Comparison of ENCODE assay signal across 28 mouse cellular contexts in genomic region chr3:145641036-145641685, GRCm38 (mm10). TPM values are rescaled to one million over a fixed set of nuclear protein-coding genes. Genes with fewer than 3 reads are reported as not detected.
A peak's percentile ranks its signal among the peaks of the same experiment; 100 is the strongest.
DNase-seq lines count a peak whose midpoint lies in the region; ATAC-seq and TF ChIP-seq lines count a peak whose summit lies in the region.
"Had no signal": no experiment of that assay in that cellular context is flagged by ENCODE, and none has a peak within 500 bp of the region (broad histone marks: within the 10 kb centered on the region; RNA-seq: fewer than 3 reads in every experiment).

No protein-coding gene starts in this region.

- no peak overlapping the region for H3K4me2 ChIP-seq in heart, embryonic 12.5 days
- H3K4me2 ChIP-seq: embryonic facial prominence, embryonic 13.5 days; forebrain, embryonic 12.5 days; heart, embryonic 11.5 days; heart, embryonic 15.5 days; hindbrain, embryonic 13.5 days; intestine, embryonic 15.5 days had no signal

- no peaks in the 10 kb centered on the region for H3K79me2 ChIP-seq in C2C12 (ENCODE audit: control insufficient read depth, insufficient read depth)

- no peak overlapping the region for H3K9ac ChIP-seq in heart, embryonic 12.5 days
- H3K9ac ChIP-seq in ES-E14 (ENCODE audit: insufficient read depth, low read depth, low read length, poor library complexity, severe bottlenecking), result no peak overlapping the region
- H3K9ac ChIP-seq: embryonic facial prominence, embryonic 13.5 days; forebrain, embryonic 12.5 days; forebrain, postnatal 0 days; heart, embryonic 15.5 days; hindbrain, embryonic 13.5 days; intestine, embryonic 15.5 days had no signal

- peak; percentile 75 for DNase-seq in heart, adult 11 months
- no peak for DNase-seq in ES-E14 (ENCODE audit: low read depth, low spot score)
- DNase-seq in lung, adult 18-20 months, result no peak
- no peak for DNase-seq in urinary bladder, adult 18-20 months (ENCODE audit: low spot score in 2 of 2)
- DNase-seq: cerebellum, adult 11 months; cerebellum, adult 2 months; cerebellum, adult 9-11 months; cerebellum, postnatal 36 days; embryo, embryonic 11 days; forebrain, postnatal 0 days; gastrocnemius, postnatal 36 days; heart, postnatal 10 days; heart, postnatal 36 days; kidney, adult 11 months had no signal

- in situ Hi-C loops in ES-E14 (cut with MboI; ENCODE audit: low sequenced_read_pairs in 2 of 2, unreplicated experiment in 2 of 2), result no loop called here

- no peak overlapping the region for H3ac ChIP-seq in C2C12 (ENCODE audit: control insufficient read depth, insufficient read length, low read depth)

- no peaks in the 10 kb centered on the region for H3K36me3 ChIP-seq in heart, embryonic 12.5 days
- peaks cover 1% of the 10 kb centered on the region for H3K36me3 ChIP-seq in C2C12 (ENCODE audit: control insufficient read depth, insufficient read depth)
- H3K36me3 ChIP-seq in ES-E14 (ENCODE audit: control insufficient read depth, insufficient read depth, low read length, poor library complexity, severe bottlenecking), result no peaks in the 10 kb centered on the region
- H3K36me3 ChIP-seq: embryonic facial prominence, embryonic 10.5 days; embryonic facial prominence, embryonic 13.5 days; forebrain, embryonic 12.5 days; heart, embryonic 15.5 days; hindbrain, embryonic 10.5 days; hindbrain, embryonic 13.5 days; intestine, embryonic 15.5 days had no signal

- H3K4me1 ChIP-seq in heart, embryonic 12.5 days (replicated peaks), result peaks cover 13% of the 10 kb centered on the region
- H3K4me1 ChIP-seq in ES-E14 (ENCODE audit: control insufficient read depth in 2 of 2, insufficient read depth in 2 of 2, low read length in 2 of 2, poor library complexity in 1 of 2), result no peaks in the 10 kb centered on the region

- WGBS in heart, embryonic 12.5 days, result 70% methylated on average over 5 of the region's 5 CpGs

- 0 out of 2 replicates have a peak, but pooled peaks cover 3% of the 10 kb centered on the region for H3K27me3 ChIP-seq in heart, embryonic 12.5 days (replicated peaks)
- H3K27me3 ChIP-seq in C2C12 (ENCODE audit: control insufficient read depth, insufficient read depth, insufficient read length), result no peaks in the 10 kb centered on the region
- H3K27me3 ChIP-seq: heart, embryonic 15.5 days; intestine, embryonic 15.5 days; Patski had no signal

- no peak overlapping the region for H3K4me3 ChIP-seq in heart, embryonic 12.5 days
- H3K4me3 ChIP-seq in C2C12 (ENCODE audit: insufficient read depth, poor library complexity, severe bottlenecking) (no peak overlapping the region), ES-E14 (ENCODE audit: insufficient read depth in 1 of 2, low read depth in 1 of 2, low read length in 2 of 2, poor library complexity in 1 of 2, severe bottlenecking in 1 of 2) (no peak overlapping the region)
- H3K4me3 ChIP-seq: embryonic facial prominence, embryonic 10.5 days; embryonic facial prominence, embryonic 13.5 days; erythroblast, embryonic 14.5 days; forebrain, embryonic 12.5 days; heart, embryonic 15.5 days; hindbrain, embryonic 10.5 days; hindbrain, embryonic 13.5 days; intestine, embryonic 15.5 days had no signal

- no peak for TF ChIP-seq CTCF in C2C12 (IDR thresholded peaks at IDR 0.05; ENCODE audit: control insufficient read depth, insufficient read depth, insufficient read length)

- H3K27ac ChIP-seq in heart, embryonic 12.5 days (ENCODE audit: poor library complexity, severe bottlenecking), result no peak overlapping the region
- H3K27ac ChIP-seq in ES-E14 (ENCODE audit: insufficient read depth, low read depth, low read length, poor library complexity, severe bottlenecking), result no peak overlapping the region
- H3K27ac ChIP-seq: embryonic facial prominence, embryonic 10.5 days; embryonic facial prominence, embryonic 13.5 days; forebrain, embryonic 12.5 days; heart, embryonic 15.5 days; hindbrain, embryonic 10.5 days; intestine, embryonic 15.5 days had no signal

- H3K9me3 ChIP-seq in heart, embryonic 12.5 days (replicated peaks), result no peaks in the 10 kb centered on the region
- H3K9me3 ChIP-seq in ES-E14 (ENCODE audit: control insufficient read depth, insufficient read depth, low read depth, low read length), result no peaks in the 10 kb centered on the region
- H3K9me3 ChIP-seq: embryonic facial prominence, embryonic 10.5 days; embryonic facial prominence, embryonic 13.5 days; forebrain, embryonic 12.5 days; heart, embryonic 15.5 days; hindbrain, embryonic 10.5 days; hindbrain, embryonic 13.5 days; intestine, embryonic 15.5 days had no signal

- no peak for ATAC-seq in heart, embryonic 12.5 days (ENCODE audit: insufficient number of reproducible peaks, low FRiP score)
- ATAC-seq: hindbrain, embryonic 16.5 days; intestine, embryonic 15.5 days; Patski had no signal

- no peaks in the 10 kb centered on the region for H3K79me3 ChIP-seq in C2C12 (ENCODE audit: low read depth)

TF ChIP-seq in C2C12, 6 proteins besides CTCF, POLR2A, EP300 and RAD21:
- peak; percentile 60 for TF ChIP-seq CEBPB (IDR thresholded peaks at IDR 0.05; ENCODE audit: low read depth)
- no peak for TF ChIP-seq MAX (IDR thresholded peaks at IDR 0.05)

TF ChIP-seq in ES-E14, 5 proteins besides CTCF, POLR2A, EP300 and RAD21:
- no peak for TF ChIP-seq ZNF384 (IDR thresholded peaks at IDR 0.05; ENCODE audit: low read depth, low read length)
- TF ChIP-seq ZC3H11A (IDR thresholded peaks at IDR 0.05; ENCODE audit: borderline replicate concordance, low read depth, low read length), result no peak
- TF ChIP-seq CHD2 (IDR thresholded peaks at IDR 0.05; ENCODE audit: low read depth, low read length), result no peak
- peak; percentile 67 for TF ChIP-seq MAFK (IDR thresholded peaks at IDR 0.05; ENCODE audit: insufficient read depth, low read depth, low read length)

RNA-seq across cellular contexts. Expression of gene Ccn1, which starts 8.6 kb away (rescaled TPM):
- 93.5 and 100 TPM in 2 replicates for polyA plus RNA-seq in heart, embryonic 12.5 days (2016; fragmentation: Nextera tagmentation; extraction: Ambion mirVana)
- polyA plus RNA-seq in C2C12 (2012; fragmentation: generic; extraction: Trizol), result 280 TPM
- 117 and 191 TPM in 2 replicates for total RNA-seq in ES-E14 (2012; rRNA removed)
- total RNA-seq: granulocyte monocyte progenitor cell, adult 5-6 weeks had no signal
